Mouse (Mus musculus): Measurements from ENCODE around the gene Ren1. TPM values are rescaled to one million over a fixed set of nuclear protein-coding genes. Genes with fewer than 3 reads are reported as not detected.

Gene Ren1
- polyA plus RNA-seq, 1 experiment = not detected

DNA sequence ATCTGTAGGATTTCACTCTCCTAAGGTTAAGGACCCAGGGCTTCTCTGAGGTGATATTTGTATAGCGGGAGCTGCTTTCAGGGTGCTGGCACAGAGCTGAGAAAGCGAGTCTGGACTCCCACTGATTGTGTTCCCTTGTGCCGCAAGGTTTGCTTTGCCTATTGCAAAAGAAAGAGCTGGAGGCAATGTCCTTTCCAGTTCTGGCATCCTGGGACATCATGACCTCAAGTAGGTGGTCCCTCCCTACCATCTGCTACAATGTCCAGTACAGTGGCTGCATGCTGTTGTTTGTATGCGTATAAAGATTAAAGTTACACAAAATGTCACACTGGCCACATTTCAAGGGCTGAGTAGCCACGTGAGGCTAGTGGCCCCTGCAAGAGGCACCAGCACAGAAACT is 11.8 kb downstream of the Ren1 start:
- H3K27ac ChIP-seq (ENCODE audit: control insufficient read depth, insufficient read depth, low read depth, low read length, poor library complexity) = no peak overlapping the region
- TF ChIP-seq POLR2A (IDR thresholded peaks at IDR 0.05; ENCODE audit: borderline replicate concordance, control insufficient read depth, low read depth, low read length) = no peak
- no peak for TF ChIP-seq CTCF (IDR thresholded peaks at IDR 0.05; ENCODE audit: control insufficient read depth, insufficient read depth, low read length)

DNA sequence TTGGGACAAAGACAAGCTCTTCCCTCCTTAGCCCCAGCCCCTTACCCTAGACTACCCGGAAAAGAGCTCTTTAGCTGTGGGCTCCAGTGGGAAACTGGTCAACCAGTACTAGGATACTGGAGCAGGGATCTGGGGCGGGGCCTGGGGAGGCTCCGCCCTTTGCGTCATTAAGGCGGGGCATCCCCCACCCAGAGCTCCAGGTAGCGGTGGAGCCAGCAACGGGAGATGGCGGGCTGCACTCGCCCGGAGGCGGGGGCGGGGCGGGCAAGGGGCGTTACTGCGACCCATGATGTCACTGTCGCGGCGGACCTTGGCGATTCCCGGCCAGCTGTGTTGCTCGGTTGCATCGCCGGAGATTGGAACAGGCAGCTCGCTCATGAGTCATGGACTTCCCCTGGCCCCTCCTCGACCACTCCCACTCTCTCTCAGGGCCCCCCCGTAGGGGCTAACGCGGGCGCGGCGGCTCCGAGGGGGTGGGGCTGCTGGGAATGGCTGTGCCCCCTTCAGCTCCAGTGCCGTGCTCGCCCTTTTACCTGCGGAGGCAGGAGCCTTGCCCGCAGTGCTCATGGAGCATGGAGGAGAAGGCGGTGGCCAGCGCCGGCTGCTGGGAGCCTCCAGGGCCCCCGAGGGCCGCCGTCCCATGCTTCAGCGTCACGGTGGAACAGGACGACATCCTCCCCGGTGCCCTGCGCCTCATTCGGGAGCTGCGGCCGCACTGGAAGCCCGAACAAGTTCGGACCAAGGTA is 13.1 kb downstream of the Ren1 start, which contains the start of gene Etnk2:
Etnk2 (plus strand) TSS at position 297 of the 746 bp plus-strand sequence.
- no peak within 1 kb of the TSS for H3K4me3 ChIP-seq (replicated peaks; ENCODE audit: control insufficient read depth, low read depth, low read length)
- TF ChIP-seq POLR2A (IDR thresholded peaks at IDR 0.05; ENCODE audit: borderline replicate concordance, control insufficient read depth, low read depth, low read length) (no peak), CTCF (IDR thresholded peaks at IDR 0.05; ENCODE audit: control insufficient read depth, insufficient read depth, low read length) (no peak)
- 2% methylated on average over 52 of the region's 52 CpGs for WGBS
- no peak within 1 kb of the TSS for H3K27ac ChIP-seq (ENCODE audit: control insufficient read depth, insufficient read depth, low read depth, low read length, poor library complexity)
- no peaks in the 10 kb centered on the region for H3K4me1 ChIP-seq (ENCODE audit: control insufficient read depth, insufficient read depth, low read length)

More for the DNA sequence above, 11.8 kb downstream of the Ren1 start:
- 87% methylated on average over 5 of the region's 5 CpGs for WGBS
- no peak overlapping the region for H3K4me3 ChIP-seq (replicated peaks; ENCODE audit: control insufficient read depth, low read depth, low read length)
- H3K4me1 ChIP-seq (ENCODE audit: control insufficient read depth, insufficient read depth, low read length) = no peaks in the 10 kb centered on the region

DNA sequence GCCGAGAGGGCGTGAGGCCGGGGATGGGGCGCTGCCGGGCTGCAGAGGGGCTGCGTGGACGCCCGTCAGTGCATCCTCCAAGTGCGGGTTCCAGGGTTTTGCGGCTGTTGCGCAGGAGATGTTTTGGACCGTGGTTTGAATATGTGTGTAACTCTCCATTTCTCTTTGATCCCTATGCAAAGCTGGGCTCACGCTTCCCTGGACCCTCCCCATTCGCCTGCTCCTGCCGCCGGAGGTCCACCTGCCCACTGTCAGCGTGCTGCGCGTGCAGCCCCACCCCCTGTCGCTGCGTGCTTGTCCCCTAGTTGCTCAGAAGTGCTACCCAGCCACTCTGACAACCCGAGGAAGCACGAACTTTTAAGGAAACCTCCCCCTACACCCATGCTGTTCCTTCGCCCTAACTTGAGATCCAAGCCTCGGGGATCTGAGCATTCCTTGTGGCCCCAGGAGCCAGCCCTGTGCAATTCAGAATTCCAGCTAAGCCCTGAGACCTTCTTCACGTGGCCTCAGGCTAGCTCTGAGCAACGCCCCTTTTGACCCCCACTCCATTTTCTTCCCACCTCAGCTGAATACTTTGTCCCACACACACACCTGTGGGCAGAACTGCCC is 13.8 kb downstream of the Ren1 start:
- H3K4me3 ChIP-seq (replicated peaks; ENCODE audit: control insufficient read depth, low read depth, low read length) = no peak overlapping the region

GRCm38 (mm10) chr1:133364890-133365289 is 14.6 kb downstream of the Ren1 start:
- WGBS = 51% methylated on average over 2 of the region's 2 CpGs
- H3K27ac ChIP-seq (ENCODE audit: control insufficient read depth, insufficient read depth, low read depth, low read length, poor library complexity) = no peak overlapping the region
- no peaks in the 10 kb centered on the region for H3K4me1 ChIP-seq (ENCODE audit: control insufficient read depth, insufficient read depth, low read length)
- H3K4me3 ChIP-seq (replicated peaks; ENCODE audit: control insufficient read depth, low read depth, low read length) = no peak overlapping the region
- TF ChIP-seq POLR2A (IDR thresholded peaks at IDR 0.05; ENCODE audit: borderline replicate concordance, control insufficient read depth, low read depth, low read length) = no peak
- TF ChIP-seq CTCF (IDR thresholded peaks at IDR 0.05; ENCODE audit: control insufficient read depth, insufficient read depth, low read length) = no peak

More for the DNA sequence above, 13.8 kb downstream of the Ren1 start:
- WGBS = 13% methylated on average over 27 of the region's 27 CpGs
- no peaks in the 10 kb centered on the region for H3K4me1 ChIP-seq (ENCODE audit: control insufficient read depth, insufficient read depth, low read length)
- H3K27ac ChIP-seq (ENCODE audit: control insufficient read depth, insufficient read depth, low read depth, low read length, poor library complexity) = no peak overlapping the region
- TF ChIP-seq POLR2A (IDR thresholded peaks at IDR 0.05; ENCODE audit: borderline replicate concordance, control insufficient read depth, low read depth, low read length) = no peak
- no peak for TF ChIP-seq CTCF (IDR thresholded peaks at IDR 0.05; ENCODE audit: control insufficient read depth, insufficient read depth, low read length)

DNA sequence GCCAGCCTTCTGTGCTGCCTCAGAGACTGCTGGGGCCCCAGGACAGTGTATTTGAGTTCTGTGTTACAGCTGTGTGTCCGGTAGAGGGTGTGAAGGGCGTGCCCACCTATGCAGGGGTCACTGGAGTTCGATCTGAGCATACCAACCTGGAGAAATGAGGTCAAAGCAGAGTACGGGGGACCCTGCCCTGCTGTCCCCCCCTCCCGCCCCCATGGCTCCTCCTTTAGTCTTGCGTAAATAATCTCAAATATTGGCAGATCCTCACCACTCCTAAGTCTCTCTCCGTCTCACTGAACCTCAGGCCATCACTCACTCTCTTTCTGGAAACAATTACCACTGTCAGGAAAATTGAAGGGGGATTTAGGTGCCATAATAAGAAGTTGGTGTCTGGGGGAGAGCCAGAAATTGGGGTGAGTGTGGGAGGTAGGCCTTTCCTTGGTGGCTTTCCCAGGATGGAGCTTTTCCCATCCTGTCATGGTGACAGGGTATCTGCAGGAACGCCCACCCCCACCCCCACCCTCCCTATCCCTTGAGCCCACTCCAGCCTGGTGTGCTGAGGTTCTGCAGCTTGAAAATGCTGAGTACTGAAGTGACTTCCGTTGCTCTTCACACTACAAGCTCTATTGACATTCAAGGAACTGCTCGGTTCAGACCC is 16.8 kb downstream of the Ren1 start:
- WGBS = 57% methylated on average over 10 of the region's 10 CpGs
- no peak overlapping the region for H3K4me3 ChIP-seq (replicated peaks; ENCODE audit: control insufficient read depth, low read depth, low read length)
- H3K27ac ChIP-seq (ENCODE audit: control insufficient read depth, insufficient read depth, low read depth, low read length, poor library complexity) = no peak overlapping the region
- TF ChIP-seq POLR2A (IDR thresholded peaks at IDR 0.05; ENCODE audit: borderline replicate concordance, control insufficient read depth, low read depth, low read length) (no peak), CTCF (IDR thresholded peaks at IDR 0.05; ENCODE audit: control insufficient read depth, insufficient read depth, low read length) (no peak)
- H3K4me1 ChIP-seq (ENCODE audit: control insufficient read depth, insufficient read depth, low read length) = no peaks in the 10 kb centered on the region

DNA sequence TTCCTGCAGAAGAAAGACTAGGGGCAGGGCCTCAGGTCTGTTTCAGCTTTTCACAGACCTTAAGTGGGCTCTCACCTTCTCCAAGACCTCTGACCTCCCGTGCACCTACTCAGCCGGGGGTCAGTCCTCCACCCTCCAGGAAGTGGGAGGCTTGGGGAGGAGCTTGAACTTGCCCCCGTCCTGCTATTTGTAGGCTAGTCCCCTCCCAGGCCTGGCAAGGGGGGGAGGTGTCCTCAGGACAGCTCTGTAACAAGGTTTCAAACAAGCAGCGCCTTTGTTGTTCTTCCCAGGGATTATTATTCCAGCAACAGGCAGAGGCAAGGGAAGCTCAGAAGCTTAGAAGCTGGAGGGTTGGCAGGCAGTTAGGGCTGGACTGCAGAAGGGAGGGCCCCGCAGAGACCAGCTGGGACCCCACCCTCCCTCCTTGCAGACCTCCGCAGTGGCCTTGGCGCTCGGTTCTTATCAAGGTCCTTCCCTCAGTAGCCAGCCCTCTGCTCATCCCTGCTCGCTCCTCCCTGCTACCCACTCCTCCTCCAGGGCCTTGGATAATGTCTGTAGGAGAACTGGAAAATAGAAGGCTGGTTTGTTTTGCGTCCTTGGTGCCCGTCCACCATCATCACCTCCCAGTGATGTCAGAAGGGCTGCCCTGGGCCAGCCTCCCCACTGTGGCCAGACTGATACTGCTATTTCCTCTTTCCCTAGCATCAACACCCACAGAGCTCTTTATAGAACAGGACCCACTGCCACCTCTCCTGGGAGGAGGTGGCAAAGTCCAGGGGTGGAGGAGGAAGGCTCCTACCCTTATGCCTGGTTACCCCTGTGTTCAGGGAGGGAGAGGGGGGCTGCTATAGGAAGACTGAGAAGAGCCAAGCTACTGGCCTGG is 17.5 kb downstream of the Ren1 start:
- Histone ChIP-seq H3K4me1 (ENCODE audit: control insufficient read depth, insufficient read depth, low read length) (no peaks in the 10 kb centered on the region), H3K4me3 (replicated peaks; ENCODE audit: control insufficient read depth, low read depth, low read length) (no peak overlapping the region), H3K27ac (ENCODE audit: control insufficient read depth, insufficient read depth, low read depth, low read length, poor library complexity) (no peak overlapping the region)
- no peak for TF ChIP-seq POLR2A (IDR thresholded peaks at IDR 0.05; ENCODE audit: borderline replicate concordance, control insufficient read depth, low read depth, low read length)
- no peak for TF ChIP-seq CTCF (IDR thresholded peaks at IDR 0.05; ENCODE audit: control insufficient read depth, insufficient read depth, low read length)
- 44% methylated on average over 11 of the region's 11 CpGs for WGBS

GRCm38 (mm10) chr1:133368644-133369043 is 18.3 kb downstream of the Ren1 start:
- WGBS = 76% methylated on average over 10 of the region's 10 CpGs
- H3K4me3 ChIP-seq (replicated peaks; ENCODE audit: control insufficient read depth, low read depth, low read length) = no peak overlapping the region
- H3K27ac ChIP-seq (ENCODE audit: control insufficient read depth, insufficient read depth, low read depth, low read length, poor library complexity) = no peak overlapping the region
- no peak; the same call in 1 of the 2 replicates for TF ChIP-seq CTCF (IDR thresholded peaks at IDR 0.05; ENCODE audit: control insufficient read depth, insufficient read depth, low read length)
- no peak for TF ChIP-seq POLR2A (IDR thresholded peaks at IDR 0.05; ENCODE audit: borderline replicate concordance, control insufficient read depth, low read depth, low read length)
- H3K4me1 ChIP-seq (ENCODE audit: control insufficient read depth, insufficient read depth, low read length) = no peaks in the 10 kb centered on the region

Measured in bone marrow, adult 2 months (tissue).